Mouse (Mus musculus) stomach, embryonic 15.5 days (tissue): Measurements from ENCODE around the gene Rplp0. TPM values are rescaled to one million over a fixed set of nuclear protein-coding genes. Genes with fewer than 3 reads are reported as not detected.
A peak's percentile ranks its signal among the peaks of the same experiment; 100 is the strongest.
"Not testable (repeated sequence)": the region's sequence is repeated elsewhere in the genome, so short reads cannot be mapped to it uniquely, and the experiment has no call there.

Source experiments
- ATAC-seq: fragments of 200-750 bp; cut with Nextera tagmentation; 2 replicates; pipeline ENCODE4 v1.8.0; 2017; ENCODE audit warnings: low read depth, moderate number of reproducible peaks, moderate TSS enrichment; ENCODE audit not compliant: insufficient read depth, low FRiP score
- H3K27ac ChIP-seq: fragments of 300-500 bp; sonication (generic); 2 replicates; pipeline ENCODE4 v1.5.1; 2015; ENCODE audit warnings: mild to moderate bottlenecking, inconsistent platforms
- H3K27me3 ChIP-seq: fragments of 300-500 bp; sonication (generic); replicated peaks from 2 replicates; pipeline ENCODE4 v1.6.1; 2015; ENCODE audit warnings: inconsistent platforms
- H3K36me3 ChIP-seq: fragments of 300-500 bp; sonication (generic); 2 replicates; pipeline ENCODE4 v1.6.1; 2015; ENCODE audit warnings: inconsistent platforms
- H3K4me1 ChIP-seq: fragments of 300-500 bp; sonication (generic); 2 replicates; pipeline ENCODE4 v1.6.1; 2015; ENCODE audit warnings: inconsistent platforms
- H3K4me2 ChIP-seq: fragments of 300-500 bp; sonication (generic); 2 replicates; pipeline ENCODE4 v1.6.1; 2015; ENCODE audit warnings: mild to moderate bottlenecking, inconsistent platforms
- H3K4me3 ChIP-seq: fragments of 300-500 bp; sonication (generic); replicated peaks from 2 replicates; pipeline ENCODE4 v1.5.1; 2015; ENCODE audit warnings: inconsistent platforms
- H3K9ac ChIP-seq: fragments of 300-500 bp; sonication (generic); 2 replicates; pipeline ENCODE4 v1.6.1; 2015; ENCODE audit warnings: inconsistent platforms
- H3K9me3 ChIP-seq: fragments of 300-500 bp; sonication (generic); 2 replicates; pipeline ENCODE4 v1.6.1; 2016; ENCODE audit warnings: inconsistent platforms
- WGBS: fragments of 180-500 bp; shearing (Covaris S2); methylation state at CpG from one replicate; pipeline ENCODE4 v1.1.7; 2015; 5-methylcytosine and 5-hydroxymethylcytosine counted together
- polyA plus RNA-seq: library from polyadenylated mRNA; unstranded; fragments of >200 nt; fragmentation: Nextera tagmentation; extraction: Ambion mirVana; gene quantifications from 2 replicates; pipeline ENCODE4 v1.2.1, GENCODE M21; 2015

The Rplp0 gene
- polyA plus RNA-seq, 1 experiment from 2014 or later, result 1,425 TPM

DNA sequence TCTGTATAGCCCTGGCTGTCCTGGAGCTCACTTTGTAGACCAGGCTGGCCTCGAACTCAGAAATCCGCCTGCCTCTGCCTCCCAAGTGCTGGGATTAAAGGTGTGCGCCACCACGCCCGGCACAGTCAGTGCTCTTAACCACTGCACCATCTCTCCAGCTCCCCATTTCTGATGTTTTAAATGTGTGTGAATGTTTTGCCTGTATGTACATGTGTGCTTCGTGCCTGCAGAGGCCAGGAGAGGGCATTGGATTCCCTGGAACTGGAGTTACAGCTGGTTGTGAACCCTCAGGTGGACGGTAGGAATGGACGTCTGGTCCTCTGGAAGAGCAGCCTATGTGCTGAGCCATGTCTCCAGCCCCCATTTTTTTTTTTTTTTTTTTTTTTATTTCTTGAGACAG is 41.1 kb upstream of the Rplp0 start:
- not testable (repeated sequence) for H3K4me3 ChIP-seq, H3K27ac ChIP-seq, ATAC-seq, H3K9me3 ChIP-seq, H3K4me2 ChIP-seq, H3K27me3 ChIP-seq, H3K36me3 ChIP-seq, H3K9ac ChIP-seq
- 96% methylated on average over 7 of the region's 8 CpGs for WGBS
- peaks cover 51% of the 10 kb centered on the region for H3K4me1 ChIP-seq

DNA sequence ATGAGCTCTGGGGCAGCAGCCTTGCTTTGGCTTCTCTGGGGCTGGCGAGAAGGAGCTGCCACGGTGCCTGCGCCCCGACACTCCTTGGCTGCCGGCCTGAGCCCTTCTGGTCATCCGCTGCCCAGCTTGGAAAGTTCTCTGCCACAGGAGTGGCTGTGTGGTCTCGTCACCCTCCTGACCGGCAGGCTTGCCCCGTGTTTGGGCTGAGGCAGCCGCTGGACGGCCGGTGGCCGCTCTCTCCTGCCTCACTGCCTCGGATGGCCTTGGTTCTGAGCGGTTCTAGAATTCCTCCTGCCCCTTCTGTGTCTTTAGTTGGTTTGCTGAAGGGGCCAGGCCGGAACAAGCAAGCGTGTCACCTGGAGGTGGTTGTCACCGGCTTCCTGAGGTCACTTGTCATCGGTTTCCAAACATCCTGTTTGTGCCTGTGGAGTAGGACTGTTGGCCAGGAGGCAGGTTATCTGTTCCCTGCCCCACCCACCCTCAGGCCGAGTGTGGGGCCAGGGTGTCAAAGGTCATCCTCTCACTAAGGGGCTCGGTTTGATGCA is 38.9 kb upstream of the Rplp0 start:
- Histone ChIP-seq H3K9me3 (no peaks in the 10 kb centered on the region), H3K9ac (no peak overlapping the region), H3K27ac (peak overlapping the region; percentile 79), H3K4me3 (no peak overlapping the region), H3K27me3 (no peaks in the 10 kb centered on the region), H3K4me2 (peak overlapping the region; percentile 2; the same call in 1 of the 2 replicates), H3K4me1 (peaks cover 54% of the 10 kb centered on the region), H3K36me3 (no peaks in the 10 kb centered on the region)
- WGBS, result 52% methylated on average over 21 of the region's 21 CpGs
- ATAC-seq, result no peak

DNA sequence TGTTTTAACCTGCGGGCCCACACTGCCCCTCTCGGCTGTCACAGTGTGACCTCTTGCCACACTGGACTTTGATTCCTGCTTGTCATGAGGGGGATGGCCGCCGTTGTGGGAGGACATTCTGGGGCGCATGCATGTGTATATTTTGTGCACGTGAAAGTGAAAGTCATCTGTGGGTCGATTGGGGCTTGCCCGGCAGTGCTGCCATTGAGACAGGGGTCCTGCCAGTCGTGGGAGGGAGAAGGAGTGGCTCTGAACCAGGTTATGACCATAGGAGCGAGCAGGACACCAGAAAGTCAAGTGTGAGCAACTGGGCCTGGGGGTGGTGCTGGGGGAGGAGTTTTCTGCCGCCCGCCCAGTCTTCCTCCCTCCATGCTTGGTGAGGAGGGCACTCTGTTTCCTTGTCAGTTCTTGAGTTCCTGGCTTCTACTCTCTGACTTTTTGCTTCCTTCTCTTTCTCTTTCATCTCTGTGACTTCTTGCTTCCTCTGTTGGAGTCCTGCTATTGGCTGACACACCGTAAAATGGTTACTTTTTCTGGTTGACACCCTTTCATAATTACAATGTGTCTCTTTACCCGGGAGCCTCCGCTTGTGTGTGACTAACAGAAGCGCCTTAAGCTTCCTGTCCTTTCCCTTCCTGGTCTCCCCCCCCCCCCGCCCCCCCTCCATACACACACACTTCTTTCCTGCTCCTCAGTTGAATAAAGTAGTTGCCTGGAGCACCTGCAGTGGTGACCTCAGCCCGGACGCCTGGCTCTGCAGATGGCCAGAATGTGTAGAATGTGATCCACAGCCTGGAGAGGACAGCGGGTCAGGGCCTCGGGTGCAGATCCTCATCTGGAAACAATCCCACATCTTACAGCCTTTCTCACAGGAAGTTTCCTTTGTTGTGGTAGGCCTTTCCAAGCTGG is 37.5 kb upstream of the Rplp0 start:
- H3K4me2 ChIP-seq, result peak overlapping the region; percentile 36; the same call in 1 of the 2 replicates
- no peaks in the 10 kb centered on the region for H3K36me3 ChIP-seq
- 47% methylated on average over 21 of the region's 21 CpGs for WGBS
- H3K4me3 ChIP-seq, result no peak overlapping the region
- no peaks in the 10 kb centered on the region for H3K9me3 ChIP-seq
- no peaks in the 10 kb centered on the region for H3K27me3 ChIP-seq
- peak overlapping the region; percentile 79 for H3K27ac ChIP-seq
- peak; percentile 19; the same call in 1 of the 2 replicates for ATAC-seq
- H3K4me1 ChIP-seq, result peaks cover 57% of the 10 kb centered on the region
- H3K9ac ChIP-seq, result no peak overlapping the region

DNA sequence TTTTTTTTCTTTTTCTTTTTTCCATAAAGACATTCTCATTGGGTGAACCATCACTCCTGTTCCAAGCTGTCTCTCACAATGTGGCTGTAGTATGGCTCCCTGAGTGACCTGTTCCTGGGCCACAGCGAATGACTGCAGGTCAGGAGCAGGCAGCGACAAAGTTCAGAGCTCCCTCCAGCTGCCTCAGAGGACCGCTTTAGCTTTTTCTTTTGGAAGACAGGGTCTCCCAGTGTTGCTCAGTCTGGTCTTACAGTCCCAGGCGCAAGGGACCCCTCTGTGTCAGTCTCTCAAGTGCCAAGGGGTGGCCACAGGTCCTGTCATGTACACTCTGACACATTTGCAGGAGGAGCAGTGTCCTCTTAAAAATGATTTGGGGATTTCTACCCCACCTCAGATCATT is 36.7 kb upstream of the Rplp0 start:
- no peak overlapping the region for H3K9ac ChIP-seq

DNA sequence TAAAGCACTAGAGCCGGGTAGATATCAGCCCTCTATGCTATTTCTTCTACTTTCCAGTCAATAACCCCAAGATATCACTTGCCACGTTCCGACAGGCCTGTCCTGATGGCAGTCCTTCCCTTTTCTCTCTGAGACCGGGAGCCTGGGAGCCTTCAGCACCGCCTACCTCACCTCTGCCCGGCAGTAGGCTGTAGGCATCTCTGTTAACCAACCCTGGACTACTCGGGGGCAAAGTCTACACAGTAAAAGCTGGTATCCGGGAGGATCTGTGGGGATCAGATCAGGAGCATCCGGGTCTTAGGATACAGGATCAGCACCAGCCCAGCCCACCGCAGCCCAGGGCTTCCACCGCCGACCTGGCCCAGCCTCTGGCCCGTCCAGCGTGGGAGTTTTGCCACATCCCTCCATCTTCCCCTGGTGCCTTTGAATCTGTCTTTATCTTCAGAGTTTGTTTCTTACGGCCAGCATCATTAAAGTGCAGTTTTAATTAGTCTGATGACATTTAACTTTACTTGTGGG is 36.2 kb upstream of the Rplp0 start:
- Histone ChIP-seq H3K27ac (no peak overlapping the region), H3K4me1 (peaks cover 57% of the 10 kb centered on the region), H3K9me3 (no peaks in the 10 kb centered on the region), H3K9ac (no peak overlapping the region), H3K4me3 (no peak overlapping the region), H3K36me3 (no peaks in the 10 kb centered on the region), H3K4me2 (0 out of 2 replicates have a peak overlapping the region, but pooled peaks have one; percentile 1), H3K27me3 (no peaks in the 10 kb centered on the region)
- WGBS, result 72% methylated on average over 15 of the region's 15 CpGs
- ATAC-seq, result 0 out of 2 replicates have a peak, but pooled peaks have one; percentile 17

More for the DNA sequence above, 36.7 kb upstream of the Rplp0 start:
- Histone ChIP-seq H3K4me3 (no peak overlapping the region), H3K36me3 (no peaks in the 10 kb centered on the region), H3K9me3 (no peaks in the 10 kb centered on the region), H3K27me3 (no peaks in the 10 kb centered on the region), H3K4me1 (peaks cover 57% of the 10 kb centered on the region), H3K27ac (peak overlapping the region; percentile 79), H3K4me2 (0 out of 2 replicates have a peak overlapping the region, but pooled peaks have one; percentile 1)
- ATAC-seq, result no peak
- 89% methylated on average over 4 of the region's 4 CpGs for WGBS

DNA sequence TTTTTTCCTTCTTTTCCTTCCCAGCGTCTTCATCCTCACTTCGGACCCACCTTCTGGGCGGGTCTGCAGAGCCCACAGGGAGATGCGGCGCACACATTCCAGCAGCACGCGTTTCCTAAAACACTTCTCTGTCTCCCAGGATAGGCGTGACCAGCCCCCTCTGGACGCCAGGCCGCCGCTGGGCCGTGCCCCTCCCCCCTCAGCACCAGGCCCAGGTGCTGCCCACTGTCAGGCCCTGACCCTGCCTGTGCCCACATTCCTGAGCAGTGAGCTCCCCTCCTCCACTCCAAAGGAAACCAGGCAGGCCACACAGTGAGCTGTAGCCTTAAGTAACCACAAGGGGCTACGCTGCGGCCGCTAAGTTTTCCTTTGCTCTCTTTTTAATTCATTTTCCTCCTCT is 35.3 kb upstream of the Rplp0 start:
- Histone ChIP-seq H3K9me3 (no peaks in the 10 kb centered on the region), H3K4me3 (no peak overlapping the region), H3K4me2 (peak overlapping the region; percentile 35), H3K36me3 (no peaks in the 10 kb centered on the region), H3K27ac (peak overlapping the region; percentile 59; the same call in 1 of the 2 replicates), H3K27me3 (no peaks in the 10 kb centered on the region), H3K9ac (no peak overlapping the region), H3K4me1 (peaks cover 62% of the 10 kb centered on the region)
- no peak for ATAC-seq
- 13% methylated on average over 15 of the region's 15 CpGs for WGBS

DNA sequence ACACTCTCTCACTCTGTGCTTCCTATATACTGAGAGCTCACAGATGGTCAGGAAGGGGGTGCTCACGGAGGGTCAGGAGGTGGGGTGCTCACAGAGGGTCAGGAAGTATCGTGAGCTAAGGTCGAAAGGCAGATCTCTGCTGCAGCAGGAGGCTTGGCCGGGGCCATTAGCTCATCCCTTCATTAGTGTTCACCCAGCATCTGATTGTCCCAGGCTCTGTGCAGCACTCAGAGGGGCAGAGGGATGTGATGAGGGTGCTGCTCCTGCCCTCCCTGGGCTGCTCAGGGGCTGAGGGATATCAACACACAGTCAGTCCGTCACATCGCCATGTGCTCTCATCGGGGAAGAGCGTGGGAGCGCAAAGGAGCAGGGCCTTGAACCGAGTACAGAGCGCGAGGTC is 34.8 kb upstream of the Rplp0 start:
- H3K4me1 ChIP-seq, result peaks cover 67% of the 10 kb centered on the region
- WGBS, result 45% methylated on average over 12 of the region's 12 CpGs
- H3K36me3 ChIP-seq, result no peaks in the 10 kb centered on the region
- H3K27me3 ChIP-seq, result no peaks in the 10 kb centered on the region
- peak overlapping the region; percentile 59; the same call in 1 of the 2 replicates for H3K27ac ChIP-seq
- no peak for ATAC-seq
- no peak overlapping the region for H3K4me3 ChIP-seq
- H3K9me3 ChIP-seq, result no peaks in the 10 kb centered on the region
- no peak overlapping the region for H3K9ac ChIP-seq
- H3K4me2 ChIP-seq, result peak overlapping the region; percentile 35

DNA sequence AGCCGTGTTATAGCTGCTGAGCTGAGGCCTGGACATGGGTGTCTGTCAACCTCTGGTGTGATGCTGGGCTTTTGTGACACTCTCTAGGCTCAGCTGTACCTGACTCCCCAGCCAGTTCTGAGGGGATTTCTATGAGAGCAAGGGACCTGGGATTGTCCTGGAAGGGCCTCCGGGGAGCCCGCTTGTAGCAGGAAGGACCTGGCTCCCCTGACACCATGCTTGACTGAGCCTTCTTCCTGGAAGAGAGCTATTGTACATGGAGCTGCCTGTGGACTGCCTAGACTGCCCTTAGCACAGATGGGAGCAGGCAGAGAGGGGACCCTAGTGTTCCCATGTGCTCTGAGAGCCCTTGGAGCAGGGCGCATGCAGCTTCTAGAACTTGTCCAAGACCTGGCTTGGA is 33.9 kb upstream of the Rplp0 start:
- ATAC-seq, result no peak
- Histone ChIP-seq H3K27ac (peak overlapping the region; percentile 49), H3K36me3 (no peaks in the 10 kb centered on the region), H3K4me1 (peaks cover 71% of the 10 kb centered on the region), H3K9ac (no peak overlapping the region), H3K4me3 (no peak overlapping the region), H3K27me3 (no peaks in the 10 kb centered on the region), H3K4me2 (no peak overlapping the region), H3K9me3 (no peaks in the 10 kb centered on the region)
- WGBS, result 91% methylated on average over 4 of the region's 4 CpGs

DNA sequence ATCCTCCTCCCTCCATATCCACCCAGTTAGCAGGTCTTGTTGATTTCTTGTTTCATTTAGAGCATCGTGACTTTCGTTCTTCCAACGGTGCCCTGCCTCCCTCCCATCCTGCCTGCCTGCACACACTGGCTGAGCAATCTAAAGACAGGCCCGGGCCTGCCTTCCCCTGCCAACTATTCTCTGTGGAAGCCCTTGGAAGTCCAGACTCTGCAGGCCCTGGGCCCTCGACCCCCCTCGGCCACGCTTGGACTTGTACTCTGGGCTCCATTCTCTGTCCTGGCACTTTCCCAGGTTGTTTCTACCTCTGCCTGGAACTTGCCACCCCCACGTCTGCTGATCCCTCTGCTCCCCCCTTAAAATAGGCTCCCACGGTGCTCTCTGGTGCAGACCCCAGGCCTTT is 33.3 kb upstream of the Rplp0 start:
- Histone ChIP-seq H3K4me2 (no peak overlapping the region), H3K27me3 (no peaks in the 10 kb centered on the region), H3K9ac (no peak overlapping the region), H3K27ac (peak overlapping the region; percentile 49), H3K4me3 (no peak overlapping the region), H3K36me3 (no peaks in the 10 kb centered on the region), H3K4me1 (peaks cover 71% of the 10 kb centered on the region), H3K9me3 (no peaks in the 10 kb centered on the region)
- 74% methylated on average over 9 of the region's 9 CpGs for WGBS
- ATAC-seq, result no peak

DNA sequence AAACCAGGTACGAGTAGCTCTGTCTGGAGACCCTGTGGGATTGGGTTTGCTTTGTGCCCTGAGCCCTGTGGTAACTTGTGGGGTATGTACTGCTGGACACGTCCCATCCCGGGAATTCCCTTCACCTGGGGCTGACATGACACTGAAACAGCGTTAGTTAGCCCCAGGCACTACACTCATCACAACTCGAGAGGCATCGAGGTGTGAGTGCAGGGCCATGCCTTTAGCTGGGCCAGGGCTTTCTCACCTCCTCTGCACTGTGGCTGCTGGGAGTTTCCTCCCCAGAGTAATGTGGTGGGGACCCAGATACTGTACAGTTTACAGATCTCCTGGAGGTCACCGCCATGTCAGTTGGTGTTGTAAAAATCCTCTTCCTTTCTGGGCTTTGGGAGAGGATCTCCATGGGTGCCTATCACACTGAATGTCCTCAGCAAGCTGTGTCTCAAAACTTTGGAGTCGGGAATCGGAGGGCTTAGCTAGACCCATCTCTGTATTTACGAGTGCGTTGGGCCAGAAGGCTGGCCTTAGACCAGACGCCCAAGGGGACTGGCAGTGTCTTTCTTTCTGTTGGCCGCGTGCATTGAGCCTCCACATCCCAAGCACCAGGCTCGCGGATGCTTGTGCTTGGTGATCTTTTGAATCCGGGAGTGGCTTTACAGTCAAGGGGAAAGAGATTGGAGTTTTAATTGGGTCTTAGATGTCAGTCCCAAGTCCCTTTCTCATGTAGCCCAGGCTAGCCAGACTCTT is 32.6 kb upstream of the Rplp0 start:
- Histone ChIP-seq H3K9me3 (no peaks in the 10 kb centered on the region), H3K27ac (peak overlapping the region; percentile 49; the same call in 1 of the 2 replicates), H3K9ac (no peak overlapping the region), H3K27me3 (no peaks in the 10 kb centered on the region), H3K36me3 (no peaks in the 10 kb centered on the region), H3K4me1 (peaks cover 72% of the 10 kb centered on the region), H3K4me2 (no peak overlapping the region), H3K4me3 (no peak overlapping the region)
- WGBS, result 91% methylated on average over 17 of the region's 17 CpGs
- ATAC-seq, result no peak

DNA sequence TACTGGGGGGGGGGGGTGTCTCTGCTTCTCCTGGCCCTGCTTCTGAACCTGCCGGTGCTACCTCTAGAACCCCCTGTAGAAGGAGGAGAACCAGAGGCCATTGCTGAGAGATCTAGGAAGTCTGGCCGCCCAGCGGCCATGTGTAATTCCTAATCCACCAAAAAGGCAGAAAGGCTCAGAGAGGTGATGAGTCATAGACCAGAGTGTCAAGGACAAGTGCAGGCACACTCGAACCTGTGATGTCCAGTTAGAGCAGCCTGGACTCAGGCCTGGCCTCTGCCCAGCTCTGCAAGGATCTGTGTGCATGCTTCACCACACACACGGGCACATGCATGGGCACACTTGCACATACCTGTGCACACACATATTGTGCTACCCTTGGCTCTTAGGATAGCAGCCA is 31.1 kb upstream of the Rplp0 start:
- no peak overlapping the region for H3K4me2 ChIP-seq
- H3K27ac ChIP-seq, result no peak overlapping the region
- H3K27me3 ChIP-seq, result no peaks in the 10 kb centered on the region
- ATAC-seq, result no peak
- H3K36me3 ChIP-seq, result no peaks in the 10 kb centered on the region
- no peak overlapping the region for H3K4me3 ChIP-seq
- H3K9me3 ChIP-seq, result no peaks in the 10 kb centered on the region
- H3K4me1 ChIP-seq, result peaks cover 72% of the 10 kb centered on the region
- H3K9ac ChIP-seq, result no peak overlapping the region
- WGBS, result 65% methylated on average over 5 of the region's 5 CpGs
